Mouse (Mus musculus): ENCODE results near the gene Fes.

Fes gene

DNA sequence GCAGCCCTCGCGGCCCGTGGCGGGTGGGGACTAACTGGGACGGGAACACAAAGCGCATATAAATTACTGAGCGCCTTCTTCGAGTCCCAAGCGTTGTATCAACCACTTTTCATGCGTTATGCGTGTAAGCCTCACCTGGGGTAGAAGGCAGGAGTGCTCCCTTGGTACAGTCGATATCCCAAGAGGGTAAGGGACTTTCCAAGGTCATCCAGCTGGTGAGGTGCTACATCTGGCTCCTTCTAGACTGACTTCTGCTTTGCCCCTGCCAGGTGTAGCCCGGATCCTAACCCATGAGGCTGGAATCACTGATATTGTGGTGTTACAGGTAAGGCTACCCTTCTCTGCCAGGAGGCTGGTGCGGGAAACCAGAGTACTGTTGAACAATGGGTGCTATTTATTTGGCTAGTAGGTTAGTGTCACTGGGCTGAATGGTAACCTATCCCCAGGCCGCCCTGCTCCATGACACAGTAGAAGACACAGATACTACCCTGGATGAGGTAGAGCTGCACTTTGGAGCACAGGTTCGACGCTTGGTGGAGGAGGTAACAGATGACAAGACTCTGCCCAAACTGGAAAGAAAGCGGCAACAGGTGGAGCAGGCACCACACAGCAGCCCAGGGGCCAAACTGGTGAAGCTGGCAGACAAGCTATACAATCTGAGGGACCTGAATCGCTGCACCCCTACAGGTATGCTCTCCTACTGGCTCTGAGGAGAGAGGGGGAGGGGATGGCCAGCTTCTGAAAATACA lies 44.3 kb downstream of the Fes start:
- DNase-seq = no peak

DNA sequence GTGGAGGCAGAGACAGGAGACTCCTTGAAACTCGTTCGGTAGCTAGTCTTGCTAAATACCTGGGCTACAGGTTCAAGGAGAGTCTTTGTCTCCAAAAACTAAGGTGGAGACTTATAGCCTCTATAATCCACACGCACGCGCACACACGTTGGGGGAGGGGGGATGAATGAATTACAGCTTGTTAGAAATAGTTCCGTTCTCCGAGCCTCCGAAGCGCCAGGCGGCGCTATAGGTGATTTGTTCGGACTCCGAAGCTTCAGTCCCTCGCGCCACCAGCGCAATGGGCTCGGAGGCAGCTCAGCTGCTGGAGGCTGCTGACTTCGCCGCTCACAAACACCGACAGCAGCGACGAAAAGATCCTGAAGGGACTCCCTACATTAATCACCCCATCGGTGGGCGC lies 44.9 kb downstream of the Fes start, which contains the start of gene Hddc3:
Gene Hddc3, plus strand, starts transcription at position 247 of the 400 bp plus-strand sequence.
- peak; percentile 97 to 99 for DNase-seq

DNA sequence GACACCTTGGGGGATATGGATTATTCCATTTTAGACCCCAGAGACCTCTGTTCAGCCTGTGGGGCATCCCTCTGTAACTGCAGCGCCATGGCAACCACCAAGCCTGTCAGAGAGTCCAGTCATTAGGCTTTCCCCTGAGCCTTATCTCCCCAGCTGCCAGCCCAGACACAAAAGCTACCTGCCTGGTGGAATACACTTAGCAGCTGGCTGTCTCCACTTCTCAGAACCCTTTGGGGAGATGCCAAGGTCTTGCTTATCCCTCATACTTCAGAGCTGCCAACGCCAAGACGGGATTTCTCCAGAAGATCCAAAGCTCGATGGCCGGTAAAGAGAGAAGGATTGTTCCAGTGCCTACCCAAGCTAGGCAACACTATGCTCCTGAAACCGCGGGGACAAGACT lies 46.0 kb downstream of the Fes start:
- no peak for DNase-seq

DNA sequence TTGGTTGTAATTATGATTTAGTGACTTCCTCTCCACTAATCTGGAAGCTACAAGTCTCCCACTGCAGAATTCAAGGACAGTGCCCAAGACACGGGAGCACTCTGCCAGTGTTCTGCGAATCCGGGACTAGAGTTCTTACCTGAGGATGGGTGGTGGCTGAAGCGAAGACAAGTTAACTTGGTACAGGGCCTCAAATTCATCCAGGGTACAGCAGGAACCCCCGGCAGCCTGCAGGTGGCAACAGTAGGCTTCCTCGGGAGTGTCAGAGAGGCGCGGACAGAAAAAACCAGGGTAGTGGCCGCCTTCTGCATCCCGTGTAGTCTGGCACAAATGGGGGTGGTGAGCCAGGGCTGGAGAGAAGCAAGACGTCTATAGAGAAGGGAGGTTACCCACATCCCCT lies 47.0 kb downstream of the Fes start, which contains the start of gene Unc45a:
Gene Unc45a, minus strand, starts transcription at position 213 of the 400 bp plus-strand sequence.
- peak; percentile 69 to 77 for DNase-seq

GRCm38 (mm10) chr7:80339793-80340628 lies 47.7 kb downstream of the Fes start:
- DNase-seq = peak; percentile 98 to 99

- peak; percentile 68 to 69 for DNase-seq
Observed at GRCm38 (mm10) chr7:80339371-80339770, 48.4 kb downstream of the Fes start.

GRCm38 (mm10) chr7:80336932-80337331 lies 50.8 kb downstream of the Fes start:
- DNase-seq = no peak

- no peak for DNase-seq
Observed at GRCm38 (mm10) chr7:80334848-80335247, 52.9 kb downstream of the Fes start.

- DNase-seq = no peak
Observed at GRCm38 (mm10) chr7:80331433-80331832, 56.3 kb downstream of the Fes start.

DNA sequence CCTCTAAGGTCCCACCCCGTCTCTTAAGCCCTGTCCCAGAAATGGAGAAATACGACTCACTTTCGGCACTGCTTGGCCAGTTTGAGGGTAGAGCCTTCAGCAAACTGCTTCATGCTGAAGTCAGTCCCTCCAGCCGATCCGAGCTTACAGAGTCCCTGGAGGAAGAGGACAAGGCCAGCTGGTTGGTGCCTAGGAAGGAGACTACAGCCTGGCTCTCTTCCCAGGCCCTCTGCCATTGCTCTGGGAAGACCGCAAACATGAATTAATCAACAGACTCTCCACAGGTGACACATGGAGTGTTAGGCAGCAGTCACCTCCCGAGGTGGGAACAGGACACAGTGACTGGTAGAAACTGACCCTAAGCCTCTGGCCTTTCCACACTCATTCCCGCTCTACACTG lies 57.5 kb downstream of the Fes start:
- peak; percentile 60 to 73 for DNase-seq
